Comparison of ENCODE assay signal across 20 mouse cellular contexts in genomic region chr11:57700114-57700513, GRCm38 (mm10).
"Had no signal": no experiment of that assay in that cellular context is flagged by ENCODE, and none has a peak within 500 bp of the region (broad histone marks: within the 10 kb centered on the region; RNA-seq: fewer than 3 reads in every experiment).

No protein-coding gene starts in this region.

- H3K36me3 ChIP-seq: lung, embryonic 15.5 days; neural tube, embryonic 13.5 days had no signal

- ATAC-seq: liver, embryonic 12.5 days; midbrain, embryonic 13.5 days; midbrain, embryonic 16.5 days had no signal

- H3K9ac ChIP-seq: limb, embryonic 12.5 days; liver, embryonic 12.5 days; liver, embryonic 15.5 days; lung, embryonic 15.5 days; midbrain, embryonic 13.5 days; neural tube, embryonic 13.5 days had no signal

- H3K27me3 ChIP-seq: limb, embryonic 12.5 days; liver, embryonic 12.5 days; liver, embryonic 15.5 days; lung, embryonic 15.5 days had no signal

- H3K4me3 ChIP-seq: layer of hippocampus, adult 2 months; limb, embryonic 12.5 days; liver, embryonic 12.5 days; liver, embryonic 15.5 days; lung, embryonic 15.5 days; megakaryocyte, embryonic 14.5 days; midbrain, embryonic 10.5 days; midbrain, embryonic 13.5 days; myocyte; neural tube, embryonic 13.5 days had no signal

- H3K9me3 ChIP-seq: liver, embryonic 15.5 days; lung, embryonic 15.5 days; midbrain, embryonic 13.5 days; neural tube, embryonic 13.5 days had no signal

- H3K4me1 ChIP-seq: megakaryocyte, embryonic 14.5 days had no signal

- H3K4me2 ChIP-seq: limb, embryonic 12.5 days; liver, embryonic 12.5 days; liver, embryonic 15.5 days; lung, embryonic 15.5 days; midbrain, embryonic 13.5 days; neural tube, embryonic 13.5 days had no signal

- H3K27ac ChIP-seq: kidney, postnatal 0 days; layer of hippocampus, adult 2 months; limb, embryonic 12.5 days; liver, embryonic 12.5 days; liver, embryonic 15.5 days; lung, embryonic 15.5 days; midbrain, embryonic 10.5 days; midbrain, embryonic 13.5 days; neural tube, embryonic 13.5 days had no signal

- DNase-seq: kidney, adult 2 months; kidney, postnatal 25 days; layer of hippocampus, adult 9-11 months; liver; lung, adult 18-20 months; lung, postnatal 10 days; lung, postnatal 36 days; thymus, postnatal 25 days had no signal
